Mouse (Mus musculus) CH12.LX (cell line): ENCODE measurements around the gene Uvrag. TPM values are rescaled to one million over a fixed set of nuclear protein-coding genes. Genes with fewer than 3 reads are reported as not detected.

ENCODE experiments used
- DNase-seq: peaks from one replicate; pipeline ENCODE4 v3.0.0-alpha.2; 2013; ENCODE audit errors: extremely low read depth
- H3K27ac ChIP-seq: 2 replicates; pipeline ENCODE4 v1.5.1; 2012; ENCODE audit warnings: low read depth, mild to moderate bottlenecking, control low read depth, moderate library complexity; ENCODE audit not compliant: insufficient read depth
- H3K27me3 ChIP-seq: replicated peaks from 2 replicates; pipeline ENCODE3; 2012; ENCODE audit warnings: inconsistent platforms
- H3K36me3 ChIP-seq, 2 experiments: replicated peaks in 1 of 2; 2 replicates each; pipeline versions ENCODE3 to v1.6.1; 2012; ENCODE audit warnings: inconsistent platforms in 1 of 2, low read length in 1 of 2, mild to moderate bottlenecking in 1 of 2, mixed read lengths in 1 of 2, moderate library complexity in 1 of 2; ENCODE audit not compliant: control insufficient read depth in 1 of 2, insufficient read depth in 1 of 2
- H3K4me1 ChIP-seq, 2 experiments: 2 replicates each; pipeline ENCODE4 v1.6.1; 2012; ENCODE audit warnings: inconsistent platforms in 1 of 2, moderate library complexity in 1 of 2; ENCODE audit not compliant: insufficient read depth in 2 of 2, control insufficient read depth in 1 of 2
- H3K4me2 ChIP-seq: 2 replicates; pipeline ENCODE4 v1.6.1; 2012; ENCODE audit warnings: low read depth, mild to moderate bottlenecking, control low read depth; ENCODE audit not compliant: poor library complexity, insufficient read depth, severe bottlenecking
- H3K4me3 ChIP-seq, 3 experiments: fragments of 150-350 bp in 1 of 3; sonication (generic) in 1 of 3; replicated peaks in 1 of 3; 2 replicates each; pipeline versions ENCODE3 to v1.5.1; 2011 to 2012; ENCODE audit warnings: low read depth in 2 of 3, low read length in 2 of 3, mild to moderate bottlenecking in 2 of 3, moderate library complexity in 2 of 3, control low read depth in 1 of 3, improper control_type of control experiment in 1 of 3, inconsistent platforms in 1 of 3, mixed read lengths in 1 of 3; ENCODE audit not compliant: poor library complexity in 1 of 3
- H3K79me2 ChIP-seq: replicated peaks from 2 replicates; pipeline ENCODE4 v1.6.1; 2012; ENCODE audit warnings: mild to moderate bottlenecking, moderate library complexity; ENCODE audit not compliant: control insufficient read depth, poor library complexity, insufficient read depth, severe bottlenecking; ENCODE audit errors: extremely low read depth
- H3K9ac ChIP-seq: 2 replicates; pipeline ENCODE4 v1.6.1; 2012; ENCODE audit warnings: low read depth, mild to moderate bottlenecking, control low read depth, moderate library complexity; ENCODE audit not compliant: insufficient read depth
- H3K9me3 ChIP-seq: replicated peaks from 2 replicates; pipeline ENCODE3; 2012; ENCODE audit warnings: low read length, inconsistent platforms, mixed read lengths
- CHD1 ChIP-seq: IDR thresholded peaks from 2 replicates; pipeline ENCODE4 v1.6.1; 2012; ENCODE audit warnings: low read depth, low read length, improper control_type of control experiment, inconsistent platforms
- CTCF ChIP-seq, 2 experiments: IDR thresholded peaks in 1 of 2; conservative IDR thresholded peaks in 1 of 2; 2 replicates each; pipeline ENCODE4 v1.5.1; 2011 to 2012; ENCODE audit warnings: low read depth in 2 of 2, low read length in 2 of 2, improper control_type of control experiment in 1 of 2, inconsistent platforms in 1 of 2, mild to moderate bottlenecking in 1 of 2, moderate library complexity in 1 of 2
- ETS1 ChIP-seq: conservative IDR thresholded peaks from 2 replicates; pipeline ENCODE4 v1.6.1; 2012; ENCODE audit warnings: low read depth, mild to moderate bottlenecking, inconsistent platforms, low read length, improper control_type of control experiment, moderate library complexity
- GABPA ChIP-seq: IDR thresholded peaks from 2 replicates; pipeline ENCODE4 v1.6.1; 2012; ENCODE audit warnings: low read depth, low read length, improper control_type of control experiment, inconsistent platforms; ENCODE audit not compliant: insufficient replicate concordance
- JUND ChIP-seq: conservative IDR thresholded peaks from 2 replicates; pipeline ENCODE4 v1.6.1; 2011; ENCODE audit warnings: low read depth, low read length, improper control_type of control experiment
- MAFK ChIP-seq: IDR thresholded peaks from 2 replicates; pipeline ENCODE4 v1.6.1; 2011; ENCODE audit warnings: low read length, improper control_type of control experiment; ENCODE audit not compliant: insufficient replicate concordance
- MAZ ChIP-seq: IDR thresholded peaks from 2 replicates; pipeline ENCODE4 v1.6.1; 2012; ENCODE audit warnings: low read depth, mild to moderate bottlenecking, inconsistent platforms, low read length, improper control_type of control experiment, moderate library complexity
- NELFE ChIP-seq: IDR thresholded peaks from 2 replicates; pipeline ENCODE4 v1.6.1; 2011; ENCODE audit warnings: low read depth, low read length, improper control_type of control experiment
- NRF1 ChIP-seq: IDR thresholded peaks from 2 replicates; pipeline ENCODE4 v1.6.1; 2014; ENCODE audit warnings: low read depth, mild to moderate bottlenecking, inconsistent platforms, low read length, improper control_type of control experiment, moderate library complexity
- PAX5 ChIP-seq: IDR thresholded peaks from 2 replicates; pipeline ENCODE4 v1.6.1; 2012; ENCODE audit warnings: low read length, inconsistent platforms, mixed read lengths
- POLR2A ChIP-seq: IDR thresholded peaks from 2 replicates; pipeline ENCODE4 v1.6.1; 2011; ENCODE audit warnings: low read depth, mild to moderate bottlenecking, improper control_type of control experiment, low read length
- RAD21 ChIP-seq: IDR thresholded peaks from 2 replicates; pipeline ENCODE4 v1.6.1; 2011; ENCODE audit warnings: low read depth, mild to moderate bottlenecking, low read length, improper control_type of control experiment, moderate library complexity
- RCOR1 ChIP-seq: conservative IDR thresholded peaks from 2 replicates; pipeline ENCODE4 v1.6.1; 2012; ENCODE audit warnings: low read depth, mild to moderate bottlenecking, inconsistent platforms, low read length, improper control_type of control experiment
- SMC3 ChIP-seq: IDR thresholded peaks from 2 replicates; pipeline ENCODE4 v1.6.1; 2011; ENCODE audit warnings: low read depth, low read length, improper control_type of control experiment
- TBP ChIP-seq: conservative IDR thresholded peaks from 2 replicates; pipeline ENCODE4 v1.6.1; 2011; ENCODE audit warnings: low read depth, low read length, improper control_type of control experiment
- TCF12 ChIP-seq: IDR thresholded peaks from 2 replicates; pipeline ENCODE4 v1.6.1; 2014; ENCODE audit warnings: low read depth, mild to moderate bottlenecking, inconsistent platforms, low read length, improper control_type of control experiment
- UBTF ChIP-seq: IDR thresholded peaks from 2 replicates; pipeline ENCODE4 v1.6.1; 2012; ENCODE audit warnings: low read depth, mild to moderate bottlenecking, inconsistent platforms, low read length, improper control_type of control experiment, moderate library complexity
- USF2 ChIP-seq: conservative IDR thresholded peaks from 2 replicates; pipeline ENCODE4 v1.6.1; 2011; ENCODE audit warnings: low read depth, low read length, improper control_type of control experiment
- ZKSCAN1 ChIP-seq: IDR thresholded peaks from 2 replicates; pipeline ENCODE4 v1.6.1; 2012; ENCODE audit warnings: low read depth, inconsistent platforms, low read length, improper control_type of control experiment, borderline replicate concordance
- ZMIZ1 ChIP-seq: IDR thresholded peaks from 2 replicates; pipeline ENCODE4 v1.6.1; 2012; ENCODE audit warnings: low read depth, mild to moderate bottlenecking, inconsistent platforms, low read length, improper control_type of control experiment
- dilution Hi-C: fragments of 300-500 bp; cut with MboI; formaldehyde crosslinking; loops from 2 replicates; pipeline ENCODE4 v1.14.3; 2020; ENCODE audit warnings: low sequenced_read_pairs; ENCODE audit not compliant: extremely low pct_unique_long_range_greater_than_20kb, extremely low pct_ligation_motif_present
- in situ Hi-C: fragments of 300-500 bp; cut with MboI; formaldehyde crosslinking; loops from 3 replicates; pipeline ENCODE4 v1.14.3; 2019; ENCODE audit warnings: low sequenced_read_pairs, low pct_ligation_motif_present, low pct_unique_long_range_greater_than_20kb, mixed read lengths
- polyA plus RNA-seq: library from polyadenylated mRNA; unstranded; fragments of >175 nt; gene quantifications from 2 replicates; pipeline ENCODE4 v1.2.1, GENCODE M21; 2012; ENCODE audit warnings: low read depth; ENCODE audit not compliant: insufficient read length
- total RNA-seq, 2 experiments: library from RNA; depleted of rRNA; stranded (reverse); fragments of 300-350 nt in 1 of 2; fragments of >200 nt in 1 of 2; gene quantifications; 2 replicates each; pipeline ENCODE4 v1.2.3; 2012 to 2014

The Uvrag gene
- total and polyA plus RNA-seq, 3 experiments = 20.6 to 47.4 (median 37.5) TPM

- in situ Hi-C loops (no loop called here), dilution Hi-C loops (no loop called here)
- Histone ChIP-seq H3K79me2 (no peaks in the 10 kb centered on the region; the same call in 1 of the 2 replicates), H3K9me3 (peaks cover 4% of the 10 kb centered on the region), H3K36me3 (peaks cover 0 to 68% of the 10 kb centered on the region in 2 experiments), H3K4me2 (no peak overlapping the region), H3K4me3 (no peak overlapping the region), H3K4me1 (peaks cover 5 to 31% of the 10 kb centered on the region in 2 experiments; a peak in 3 of 4 replicates), H3K9ac (no peak overlapping the region), H3K27ac (no peak overlapping the region), H3K27me3 (no peaks in the 10 kb centered on the region)
- no peak for DNase-seq
- TF ChIP-seq SMC3 = no peak
- no peak for TF ChIP-seq ZMIZ1
- TF ChIP-seq USF2 = no peak
- no peak for TF ChIP-seq UBTF
Observed at GRCm38 (mm10) chr7:99033314-99033713, 107.6 kb downstream of the Uvrag start.

- Histone ChIP-seq H3K27ac (no peak overlapping the region), H3K4me2 (no peak overlapping the region), H3K4me1 (peaks cover 9 to 32% of the 10 kb centered on the region in 2 experiments), H3K27me3 (no peaks in the 10 kb centered on the region), H3K4me3 (no peak overlapping the region), H3K9ac (no peak overlapping the region), H3K36me3 (peaks cover 0 to 78% of the 10 kb centered on the region in 2 experiments), H3K9me3 (peaks cover 4% of the 10 kb centered on the region), H3K79me2 (no peaks in the 10 kb centered on the region; the same call in 1 of the 2 replicates)
- TF ChIP-seq CTCF (conservative IDR thresholded peaks at IDR 0.05 in 1 of 2, IDR thresholded peaks at IDR 0.05 in 1 of 2; ENCODE audit: low read depth in 2 of 2, low read length in 2 of 2) (no peak), PAX5 (no peak), CHD1 (no peak), ZKSCAN1 (no peak), MAZ (no peak), NELFE (no peak), RCOR1 (no peak), NRF1 (no peak), POLR2A (no peak), ZMIZ1 (no peak), ETS1 (no peak), JUND (no peak), TCF12 (no peak), MAFK (no peak), TBP (no peak), SMC3 (no peak), RAD21 (no peak), GABPA (no peak)
- dilution Hi-C loops (no loop called here), in situ Hi-C loops (no loop called here)
- DNase-seq = no peak
Observed at GRCm38 (mm10) chr7:99032051-99032450, 108.9 kb downstream of the Uvrag start.
